Mouse (Mus musculus) liver, embryonic 12.5 days (tissue): ENCODE measurements around the gene Ppp1r16b. TPM values are rescaled to one million over a fixed set of nuclear protein-coding genes. Genes with fewer than 3 reads are reported as not detected.

ENCODE experiments used
- ATAC-seq: fragments of 200-750 bp; cut with Nextera tagmentation; 2 replicates; pipeline ENCODE4 v1.8.0; 2017; ENCODE audit warnings: moderate number of reproducible peaks, mild to moderate bottlenecking, moderate library complexity
- H3K27ac ChIP-seq: fragments of 300-500 bp; sonication (generic); 2 replicates; pipeline ENCODE4 v1.5.1; 2016; ENCODE audit warnings: mild to moderate bottlenecking
- H3K27me3 ChIP-seq: fragments of 300-500 bp; sonication (generic); replicated peaks from 2 replicates; pipeline ENCODE4 v1.6.1; 2016; ENCODE audit warnings: mild to moderate bottlenecking, moderate library complexity
- H3K36me3 ChIP-seq: fragments of 300-500 bp; sonication (generic); 2 replicates; pipeline ENCODE4 v1.6.1; 2016; ENCODE audit warnings: mild to moderate bottlenecking, moderate library complexity
- H3K4me1 ChIP-seq: fragments of 300-500 bp; sonication (generic); 2 replicates; pipeline ENCODE4 v1.6.1; 2016
- H3K4me2 ChIP-seq: fragments of 300-500 bp; sonication (generic); 2 replicates; pipeline ENCODE4 v1.6.1; 2016; ENCODE audit warnings: mild to moderate bottlenecking, moderate library complexity
- H3K4me3 ChIP-seq: fragments of 300-500 bp; sonication (generic); 2 replicates; pipeline ENCODE4 v1.5.1; 2016; ENCODE audit warnings: mild to moderate bottlenecking, moderate library complexity
- H3K9ac ChIP-seq: fragments of 300-500 bp; sonication (generic); 2 replicates; pipeline ENCODE4 v1.6.1; 2016; ENCODE audit warnings: mild to moderate bottlenecking, moderate library complexity
- H3K9me3 ChIP-seq: fragments of 300-500 bp; sonication (generic); replicated peaks from 2 replicates; pipeline ENCODE4 v1.6.1; 2016; ENCODE audit warnings: mild to moderate bottlenecking, moderate library complexity
- WGBS: fragments of 180-500 bp; shearing (Covaris S2); methylation state at CpG from one replicate; pipeline ENCODE4 v1.1.7; 2016; ENCODE audit not compliant: insufficient replicate concordance; 5-methylcytosine and 5-hydroxymethylcytosine counted together
- polyA plus RNA-seq: library from polyadenylated mRNA; unstranded; fragments of >200 nt; fragmentation: Nextera tagmentation; extraction: Ambion mirVana; gene quantifications from 2 replicates; pipeline ENCODE4 v1.2.1, GENCODE M21; 2016

Ppp1r16b gene
- polyA plus RNA-seq, 1 experiment from 2014 or later, result 1.9 TPM

DNA sequence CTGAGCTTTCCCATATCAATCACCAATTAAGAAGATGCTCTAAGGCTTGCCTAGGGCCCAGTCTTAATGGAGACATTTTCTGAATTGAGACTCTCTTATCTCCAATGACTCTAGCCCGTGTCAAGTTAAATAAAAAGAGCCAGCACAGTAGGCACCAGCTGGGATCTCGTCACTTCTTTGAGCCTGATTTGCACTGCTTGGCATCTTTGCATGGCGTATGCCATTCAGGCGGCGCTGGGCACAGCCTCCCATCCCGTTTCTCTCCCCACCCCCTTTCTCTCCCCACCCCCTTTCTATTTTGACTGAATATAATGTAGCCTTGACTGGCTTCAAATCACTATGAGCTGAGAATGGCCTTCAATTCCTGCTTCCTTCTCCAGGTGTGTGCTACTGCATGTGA lies 16.5 kb downstream of the Ppp1r16b start:
- 58% methylated on average over 6 of the region's 6 CpGs for WGBS
- Histone ChIP-seq H3K27ac (no peak overlapping the region), H3K9me3 (no peaks in the 10 kb centered on the region), H3K4me2 (no peak overlapping the region), H3K36me3 (no peaks in the 10 kb centered on the region), H3K4me1 (0 out of 2 replicates have a peak, but pooled peaks cover 5% of the 10 kb centered on the region), H3K27me3 (0 out of 2 replicates have a peak, but pooled peaks cover 5% of the 10 kb centered on the region), H3K4me3 (no peak overlapping the region), H3K9ac (no peak overlapping the region)
- ATAC-seq, result no peak

DNA sequence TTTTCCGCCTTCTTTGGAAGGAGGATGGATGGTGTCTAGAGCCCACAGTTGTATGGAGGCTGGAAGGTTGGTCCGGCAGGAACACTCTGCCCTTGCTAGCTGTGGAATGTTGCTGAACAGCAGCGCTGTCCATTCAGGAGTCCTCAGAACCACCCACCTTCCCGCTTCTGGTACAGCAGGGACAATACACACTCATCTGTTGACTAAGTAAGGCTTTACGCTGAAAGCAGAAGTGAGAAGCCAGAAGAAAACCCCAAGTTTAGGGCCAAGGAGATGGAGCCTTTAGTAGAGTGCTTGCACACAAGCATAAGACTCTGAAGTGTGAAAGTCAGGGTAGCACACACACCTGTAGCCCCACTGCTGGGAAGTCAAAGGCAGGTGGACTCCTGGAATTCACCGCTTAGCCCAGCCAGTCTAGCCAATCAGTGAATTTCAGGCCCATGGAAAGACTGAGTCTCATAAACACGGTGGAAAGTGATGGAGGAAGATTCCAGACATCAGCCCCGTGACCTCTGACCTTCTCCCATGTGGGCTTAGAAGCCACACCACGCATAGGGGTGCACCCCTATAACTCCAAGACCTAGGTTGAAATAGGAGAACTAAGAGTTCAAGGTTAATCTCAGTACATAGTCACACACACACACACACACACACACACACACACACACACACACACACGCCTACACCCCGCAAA lies 17.3 kb downstream of the Ppp1r16b start:
- 0 out of 2 replicates have a peak, but pooled peaks cover 5% of the 10 kb centered on the region for H3K4me1 ChIP-seq

GRCm38 (mm10) chr2:158683038-158683413 lies 17.8 kb downstream of the Ppp1r16b start:
- H3K9me3 ChIP-seq, result no peaks in the 10 kb centered on the region
- peaks cover 5% of the 10 kb centered on the region; the same call in 1 of the 2 replicates for H3K27me3 ChIP-seq
- 0 out of 2 replicates have a peak, but pooled peaks cover 5% of the 10 kb centered on the region for H3K4me1 ChIP-seq
- H3K4me2 ChIP-seq, result no peak overlapping the region
- H3K9ac ChIP-seq, result no peak overlapping the region
- WGBS, result 23% methylated on average over 4 of the region's 4 CpGs
- no peaks in the 10 kb centered on the region for H3K36me3 ChIP-seq
- no peak overlapping the region for H3K4me3 ChIP-seq
- no peak overlapping the region for H3K27ac ChIP-seq
- ATAC-seq, result no peak

More for the DNA sequence above, 17.3 kb downstream of the Ppp1r16b start:
- Histone ChIP-seq H3K4me3 (no peak overlapping the region), H3K36me3 (no peaks in the 10 kb centered on the region), H3K9me3 (no peaks in the 10 kb centered on the region), H3K27ac (no peak overlapping the region), H3K27me3 (peaks cover 5% of the 10 kb centered on the region; the same call in 1 of the 2 replicates), H3K9ac (no peak overlapping the region), H3K4me2 (no peak overlapping the region)
- ATAC-seq, result no peak
- 44% methylated on average over 11 of the region's 11 CpGs for WGBS

DNA sequence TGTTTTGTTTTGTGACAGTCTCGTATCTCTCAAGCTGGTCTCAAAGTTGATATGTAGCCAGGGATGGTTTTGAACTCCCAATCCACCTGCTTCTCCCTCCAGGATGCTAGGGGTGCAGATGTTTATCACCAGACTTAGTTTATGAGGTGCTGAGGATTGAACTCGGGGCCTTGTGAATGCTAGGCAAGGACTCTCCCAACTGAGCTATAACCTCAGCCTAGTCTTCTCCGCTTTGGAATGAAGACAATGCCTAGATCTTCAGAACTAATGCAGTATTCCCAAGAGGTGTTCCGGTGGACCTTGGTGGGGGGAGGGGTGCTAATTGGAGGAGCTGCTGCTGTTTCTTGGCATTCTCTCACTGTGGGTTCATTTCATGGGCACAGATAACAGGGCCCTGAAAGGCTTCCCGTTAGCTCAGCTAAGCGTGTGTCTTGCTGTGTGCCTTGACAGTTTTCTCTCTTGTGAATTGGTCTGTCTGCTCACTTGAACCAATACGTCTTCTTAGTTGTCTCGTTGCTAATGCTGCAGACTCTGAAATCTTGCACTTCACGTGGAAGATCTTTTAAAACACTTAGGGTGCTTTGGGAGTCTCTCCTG lies 19.1 kb downstream of the Ppp1r16b start:
- ATAC-seq, result no peak
- Histone ChIP-seq H3K27ac (no peak overlapping the region), H3K36me3 (no peaks in the 10 kb centered on the region), H3K4me2 (no peak overlapping the region), H3K9ac (no peak overlapping the region), H3K9me3 (no peaks in the 10 kb centered on the region), H3K4me1 (peaks cover 10% of the 10 kb centered on the region; the same call in 1 of the 2 replicates), H3K4me3 (no peak overlapping the region), H3K27me3 (peaks cover 5% of the 10 kb centered on the region; the same call in 1 of the 2 replicates)
- WGBS, result 53% methylated on average over 9 of the region's 9 CpGs

DNA sequence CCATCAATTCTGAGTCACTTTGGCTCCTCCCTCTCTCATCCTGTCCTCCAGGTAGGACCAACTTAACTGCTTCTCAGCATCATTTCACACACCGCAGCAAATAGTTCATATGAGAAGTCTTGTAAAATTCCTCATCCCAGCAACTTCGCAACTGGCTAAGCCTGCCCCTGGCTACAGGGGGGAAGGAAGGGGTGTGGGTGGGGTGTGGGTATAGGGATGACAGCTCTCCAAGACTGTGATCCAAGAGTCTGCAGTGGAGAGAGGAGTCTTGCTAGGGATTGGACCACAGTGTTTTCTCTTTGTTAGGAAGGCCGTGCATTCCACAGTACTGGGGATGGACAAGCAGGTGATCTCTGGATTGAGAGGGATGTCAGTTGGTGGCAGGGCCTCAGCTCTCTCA lies 19.7 kb downstream of the Ppp1r16b start:
- no peak overlapping the region for H3K27ac ChIP-seq
- H3K36me3 ChIP-seq, result no peaks in the 10 kb centered on the region
- H3K27me3 ChIP-seq, result peaks cover 5% of the 10 kb centered on the region; the same call in 1 of the 2 replicates
- no peak overlapping the region for H3K4me3 ChIP-seq
- H3K4me2 ChIP-seq, result no peak overlapping the region
- H3K4me1 ChIP-seq, result peaks cover 13% of the 10 kb centered on the region; the same call in 1 of the 2 replicates
- H3K9me3 ChIP-seq, result no peaks in the 10 kb centered on the region
- H3K9ac ChIP-seq, result no peak overlapping the region
- no peak for ATAC-seq
- 77% methylated on average over 3 of the region's 3 CpGs for WGBS

GRCm38 (mm10) chr2:158686394-158686793 lies 21.2 kb downstream of the Ppp1r16b start:
- WGBS, result 67% methylated on average over 2 of the region's 2 CpGs
- Histone ChIP-seq H3K27me3 (peaks cover 5% of the 10 kb centered on the region; the same call in 1 of the 2 replicates), H3K4me3 (no peak overlapping the region), H3K4me2 (no peak overlapping the region), H3K4me1 (peaks cover 13% of the 10 kb centered on the region; the same call in 1 of the 2 replicates), H3K9ac (no peak overlapping the region), H3K36me3 (no peaks in the 10 kb centered on the region), H3K9me3 (no peaks in the 10 kb centered on the region), H3K27ac (no peak overlapping the region)
- ATAC-seq, result no peak

GRCm38 (mm10) chr2:158687804-158688241 lies 22.6 kb downstream of the Ppp1r16b start:
- no peak overlapping the region for H3K4me2 ChIP-seq

GRCm38 (mm10) chr2:158689060-158689459 lies 23.9 kb downstream of the Ppp1r16b start:
- 46% methylated on average over 5 of the region's 5 CpGs for WGBS
- ATAC-seq, result no peak
- no peaks in the 10 kb centered on the region; the same call in 1 of the 2 replicates for H3K27me3 ChIP-seq
- H3K36me3 ChIP-seq, result no peaks in the 10 kb centered on the region
- no peak overlapping the region for H3K9ac ChIP-seq
- no peak overlapping the region for H3K4me3 ChIP-seq
- H3K4me1 ChIP-seq, result peaks cover 8% of the 10 kb centered on the region; the same call in 1 of the 2 replicates
- H3K9me3 ChIP-seq, result no peaks in the 10 kb centered on the region
- no peak overlapping the region for H3K4me2 ChIP-seq
- H3K27ac ChIP-seq, result no peak overlapping the region

More at GRCm38 (mm10) chr2:158687804-158688241, 22.6 kb downstream of the Ppp1r16b start:
- peaks cover 8% of the 10 kb centered on the region; the same call in 1 of the 2 replicates for H3K4me1 ChIP-seq
- no peaks in the 10 kb centered on the region for H3K9me3 ChIP-seq
- no peak overlapping the region for H3K27ac ChIP-seq
- H3K27me3 ChIP-seq, result no peaks in the 10 kb centered on the region; the same call in 1 of the 2 replicates
- ATAC-seq, result no peak
- no peak overlapping the region for H3K4me3 ChIP-seq
- no peak overlapping the region for H3K9ac ChIP-seq
- H3K36me3 ChIP-seq, result no peaks in the 10 kb centered on the region
- 35% methylated on average over 25 of the region's 25 CpGs for WGBS

- Histone ChIP-seq H3K4me1 (peaks cover 8% of the 10 kb centered on the region; the same call in 1 of the 2 replicates), H3K36me3 (no peaks in the 10 kb centered on the region), H3K4me2 (no peak overlapping the region), H3K9me3 (no peaks in the 10 kb centered on the region), H3K9ac (no peak overlapping the region), H3K27me3 (no peaks in the 10 kb centered on the region; the same call in 1 of the 2 replicates), H3K27ac (no peak overlapping the region), H3K4me3 (no peak overlapping the region)
- ATAC-seq, result no peak
- 57% methylated on average over 7 of the region's 7 CpGs for WGBS
Observed at GRCm38 (mm10) chr2:158689640-158690039, 24.4 kb downstream of the Ppp1r16b start.

- H3K4me2 ChIP-seq, result no peak overlapping the region
- H3K4me1 ChIP-seq, result peaks cover 8% of the 10 kb centered on the region; the same call in 1 of the 2 replicates
- no peaks in the 10 kb centered on the region for H3K9me3 ChIP-seq
- no peak overlapping the region for H3K27ac ChIP-seq
- no peaks in the 10 kb centered on the region; the same call in 1 of the 2 replicates for H3K27me3 ChIP-seq
- H3K9ac ChIP-seq, result no peak overlapping the region
- H3K4me3 ChIP-seq, result no peak overlapping the region
- 31% methylated on average over 8 of the region's 8 CpGs for WGBS
- no peak for ATAC-seq
- H3K36me3 ChIP-seq, result no peaks in the 10 kb centered on the region
Observed at GRCm38 (mm10) chr2:158690116-158690515, 24.9 kb downstream of the Ppp1r16b start.

- ATAC-seq, result no peak
- Histone ChIP-seq H3K4me1 (peaks cover 8% of the 10 kb centered on the region; the same call in 1 of the 2 replicates), H3K27me3 (no peaks in the 10 kb centered on the region; the same call in 1 of the 2 replicates), H3K27ac (no peak overlapping the region), H3K9ac (no peak overlapping the region), H3K4me3 (no peak overlapping the region), H3K4me2 (no peak overlapping the region), H3K9me3 (no peaks in the 10 kb centered on the region), H3K36me3 (no peaks in the 10 kb centered on the region)
- 75% methylated on average over 6 of the region's 6 CpGs for WGBS
Observed at GRCm38 (mm10) chr2:158692191-158692590, 27.0 kb downstream of the Ppp1r16b start.

DNA sequence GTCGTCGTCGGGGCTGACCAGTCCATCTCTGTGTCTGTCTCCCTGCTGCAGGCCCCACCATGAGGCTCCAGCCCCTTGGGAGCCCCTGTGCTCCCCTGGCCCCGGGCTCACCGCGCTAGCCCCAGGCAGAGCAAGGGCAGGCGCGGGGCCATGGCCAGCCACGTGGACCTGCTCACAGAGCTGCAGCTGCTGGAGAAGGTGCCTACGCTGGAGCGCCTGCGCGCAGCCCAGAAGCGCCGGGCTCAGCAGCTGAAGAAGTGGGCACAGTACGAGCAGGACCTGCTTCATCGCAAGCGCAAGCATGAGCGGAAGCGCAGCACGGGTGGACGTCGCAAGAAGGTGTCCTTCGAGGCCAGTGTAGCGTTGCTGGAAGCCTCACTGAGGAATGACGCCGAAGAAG lies 30.6 kb downstream of the Ppp1r16b start:
- no peak overlapping the region for H3K4me2 ChIP-seq
- H3K4me3 ChIP-seq, result no peak overlapping the region
- no peaks in the 10 kb centered on the region for H3K4me1 ChIP-seq
- no peak for ATAC-seq
- no peaks in the 10 kb centered on the region for H3K36me3 ChIP-seq
- no peak overlapping the region for H3K9ac ChIP-seq
- H3K27ac ChIP-seq, result no peak overlapping the region
- no peaks in the 10 kb centered on the region for H3K9me3 ChIP-seq
- WGBS, result 78% methylated on average over 27 of the region's 27 CpGs
- H3K27me3 ChIP-seq, result no peaks in the 10 kb centered on the region
